Mouse (Mus musculus) urinary bladder, postnatal 10 days (tissue): Measurements from ENCODE around the gene Srsf6.
"Not testable (repeated sequence)": the region's sequence is repeated elsewhere in the genome, so short reads cannot be mapped to it uniquely, and the experiment has no call there.

Source experiments
- DNase-seq: peaks from one replicate; pipeline ENCODE4 v3.0.0; 2022; ENCODE audit warnings: low spot score

The Srsf6 gene

GRCm38 (mm10) chr2:162931123-162931673 lies at the start of gene Srsf6:
Srsf6 (plus strand) TSS chr2:162931528.
- DNase-seq: peak; percentile 57

GRCm38 (mm10) chr2:162884101-162884500 lies 47.2 kb upstream of the Srsf6 start:
- no peak for DNase-seq

- DNase-seq: no peak
Measured at GRCm38 (mm10) chr2:162887121-162887520, 44.2 kb upstream of the Srsf6 start.

GRCm38 (mm10) chr2:162888677-162889076 lies 42.7 kb upstream of the Srsf6 start:
- no peak for DNase-seq

- no peak for DNase-seq
Measured at GRCm38 (mm10) chr2:162889191-162889590, 42.1 kb upstream of the Srsf6 start.

- no peak for DNase-seq
Measured at GRCm38 (mm10) chr2:162889731-162890130, 41.6 kb upstream of the Srsf6 start.

- DNase-seq: not testable (repeated sequence)
Measured at GRCm38 (mm10) chr2:162892979-162893378, 38.3 kb upstream of the Srsf6 start.

- not testable (repeated sequence) for DNase-seq
Measured at GRCm38 (mm10) chr2:162899256-162899655, 32.1 kb upstream of the Srsf6 start.

GRCm38 (mm10) chr2:162899880-162900589 lies 31.3 kb upstream of the Srsf6 start:
- no peak for DNase-seq

GRCm38 (mm10) chr2:162900590-162900916 lies 30.8 kb upstream of the Srsf6 start:
- DNase-seq: peak; percentile 2

- DNase-seq: no peak
Measured at GRCm38 (mm10) chr2:162905902-162906301, 25.4 kb upstream of the Srsf6 start.

GRCm38 (mm10) chr2:162908052-162908491 lies 23.3 kb upstream of the Srsf6 start:
- DNase-seq: no peak

GRCm38 (mm10) chr2:162914040-162914439 lies 17.3 kb upstream of the Srsf6 start:
- no peak for DNase-seq

- no peak for DNase-seq
Measured at GRCm38 (mm10) chr2:162914519-162914918, 16.8 kb upstream of the Srsf6 start.

- DNase-seq: no peak
Measured at GRCm38 (mm10) chr2:162919926-162920325, 11.4 kb upstream of the Srsf6 start.

- DNase-seq: no peak
Measured at GRCm38 (mm10) chr2:162922183-162922582, 9.1 kb upstream of the Srsf6 start.

GRCm38 (mm10) chr2:162922834-162923233 lies 8.5 kb upstream of the Srsf6 start:
- DNase-seq: no peak

GRCm38 (mm10) chr2:162924126-162924525 lies 7.2 kb upstream of the Srsf6 start:
- no peak for DNase-seq

GRCm38 (mm10) chr2:162927918-162928585 lies 3.3 kb upstream of the Srsf6 start:
- no peak for DNase-seq

- DNase-seq: no peak
Measured at GRCm38 (mm10) chr2:162929704-162930103, 1.6 kb upstream of the Srsf6 start.

GRCm38 (mm10) chr2:162930516-162931122 lies 709 bp upstream of the Srsf6 start:
- no peak for DNase-seq

GRCm38 (mm10) chr2:162931674-162932650 lies 634 bp downstream of the Srsf6 start:
- DNase-seq: no peak
